Mouse (Mus musculus) liver, adult 2 months (tissue): ENCODE results near the gene B3gnt2.

ENCODE experiments used
- CTCF ChIP-seq: fragments of 200-500 bp; IDR thresholded peaks from 2 replicates; pipeline ENCODE4 v1.5.1; 2011; ENCODE audit warnings: low read depth, low read length, control low read depth
- POLR2A ChIP-seq: fragments of 200-500 bp; IDR thresholded peaks from 2 replicates; pipeline ENCODE4 v1.6.1; 2011; ENCODE audit warnings: low read length, control low read depth; ENCODE audit not compliant: insufficient read depth; ENCODE audit errors: extremely low read depth

DNA sequence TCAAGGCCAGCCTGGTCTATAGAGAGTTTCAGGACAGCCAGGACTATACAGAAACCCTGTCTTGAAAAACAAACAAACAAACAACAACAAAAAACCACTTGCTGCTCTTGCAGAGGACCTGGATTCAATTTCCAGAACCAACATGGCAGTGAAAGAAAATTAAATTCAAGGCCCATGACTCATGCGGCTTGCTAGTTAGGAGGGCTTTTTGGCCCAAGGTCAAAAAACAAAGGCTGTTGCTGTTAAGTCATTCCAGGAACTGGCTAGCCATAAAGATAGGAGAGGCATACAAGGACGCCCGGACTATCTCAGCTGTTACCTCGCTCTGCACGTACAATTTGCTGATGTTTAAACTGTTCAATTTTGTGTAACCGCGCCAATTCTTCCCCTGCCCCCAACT is 142.7 kb downstream of the B3gnt2 start:
- TF ChIP-seq CTCF (no peak), POLR2A (no peak)
